Mouse (Mus musculus) heart, adult 2 months (tissue): Measurements from ENCODE around the gene Sycn.

ENCODE experiments used
- CTCF ChIP-seq: fragments of 200-600 bp; IDR thresholded peaks from 2 replicates; pipeline ENCODE4 v1.8.1; 2022; ENCODE audit warnings: antibody characterized with exemption, mild to moderate bottlenecking, moderate library complexity
- POLR2A ChIP-seq: fragments of 200-500 bp; IDR thresholded peaks from 2 replicates; pipeline ENCODE4 v1.6.1; 2011; ENCODE audit warnings: mild to moderate bottlenecking, low read depth, low read length, control low read depth; ENCODE audit not compliant: insufficient read depth

DNA sequence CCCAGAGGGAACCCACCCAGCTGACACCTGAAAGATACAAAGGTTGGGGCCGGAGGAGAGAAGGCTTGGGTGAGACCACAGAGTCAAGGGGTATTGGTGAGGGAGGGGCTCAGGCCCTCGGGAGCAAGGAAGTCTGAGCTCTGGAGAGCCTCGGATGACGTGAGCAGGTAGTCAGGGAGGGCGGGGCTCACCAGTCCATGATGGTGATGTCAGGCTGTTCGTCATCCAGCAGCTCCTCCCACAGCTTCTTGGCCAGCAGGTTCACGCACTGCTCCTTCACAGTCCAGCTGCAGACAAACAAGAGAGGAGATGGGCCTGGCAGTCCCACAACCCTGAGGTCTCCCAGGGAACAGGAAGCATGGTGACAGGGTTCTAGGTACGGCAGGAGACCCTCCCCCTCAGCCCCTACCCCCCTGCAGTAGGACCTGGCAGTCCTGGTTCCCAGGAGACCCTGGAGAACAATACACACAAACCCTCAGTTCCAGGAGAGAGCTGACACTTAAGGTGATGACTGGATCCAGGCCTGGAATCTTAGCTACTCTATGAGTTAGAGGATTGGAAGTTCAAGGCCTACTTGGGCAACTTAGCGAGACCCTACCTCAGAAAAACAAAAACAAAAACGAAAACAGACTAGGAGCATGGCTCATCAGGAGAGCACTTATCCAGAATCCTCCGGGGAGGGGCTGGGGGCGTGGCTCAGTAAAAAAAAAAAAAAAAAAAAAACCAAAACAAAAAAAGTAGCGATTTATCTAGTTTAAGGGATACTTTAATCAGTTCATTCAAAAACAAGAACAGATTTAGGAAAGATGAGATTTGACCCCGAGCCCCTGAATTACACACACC, 4.6 kb downstream of the Sycn start:
- TF ChIP-seq CTCF (no peak), POLR2A (no peak)
